Mouse (Mus musculus) R1 (cell line): ENCODE measurements at regions not wholly inside any gene's neighbourhood (a gene's known extent, or its start where the extent isn't known, plus 50 kb on each side); places are given as distances from the start of the nearest gene placed in this dataset.
A peak's percentile ranks its signal among the peaks of the same experiment; 100 is the strongest.
"Not testable (repeated sequence)": the region's sequence is repeated elsewhere in the genome, so short reads cannot be mapped to it uniquely, and the experiment has no call there.

ENCODE experiments used
- DNase-seq: peaks from one replicate; pipeline ENCODE4 v3.0.0-alpha.2; 2018; ENCODE audit warnings: low read depth, low spot score

DNA sequence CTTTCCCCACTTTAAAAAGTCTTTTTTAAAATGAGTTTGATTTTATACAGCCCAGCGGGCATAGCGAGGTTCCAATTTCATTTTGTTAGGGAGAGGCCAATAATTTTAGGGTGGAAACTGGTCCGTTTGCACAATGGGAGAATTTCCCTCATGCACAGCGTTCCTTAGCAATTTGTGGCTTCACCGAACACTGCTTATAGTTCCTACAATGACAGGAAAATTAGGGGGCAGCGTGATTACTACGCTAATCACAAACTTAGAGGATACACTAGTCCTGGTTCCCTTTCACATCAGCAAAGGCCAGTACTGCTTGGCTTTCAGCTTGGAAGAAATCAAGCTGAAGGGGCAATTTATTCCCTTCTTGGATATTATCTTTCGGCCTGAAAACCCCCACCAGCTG, 745.1 kb upstream of the Gm19410 start:
- no peak for DNase-seq

DNA sequence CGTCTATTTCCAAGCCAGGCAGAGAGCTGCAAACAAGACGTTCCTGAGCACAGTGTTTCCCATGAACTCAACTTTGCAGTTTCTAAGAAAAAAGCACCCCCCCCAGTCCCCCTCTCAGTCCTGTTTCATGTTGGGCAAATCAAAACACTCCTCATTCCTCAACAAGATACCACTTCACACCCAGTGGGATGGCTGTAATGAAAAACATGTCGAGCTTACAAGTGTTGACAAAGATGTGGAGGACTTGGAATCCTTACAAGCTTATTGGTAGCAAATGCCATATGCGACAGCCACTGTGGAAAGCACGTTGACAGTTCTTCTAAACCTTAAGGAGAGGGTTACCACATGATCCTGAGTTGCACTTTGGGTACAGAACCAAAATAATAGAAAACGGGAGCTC, 742.9 kb upstream of the Gm19410 start:
- DNase-seq = no peak

DNA sequence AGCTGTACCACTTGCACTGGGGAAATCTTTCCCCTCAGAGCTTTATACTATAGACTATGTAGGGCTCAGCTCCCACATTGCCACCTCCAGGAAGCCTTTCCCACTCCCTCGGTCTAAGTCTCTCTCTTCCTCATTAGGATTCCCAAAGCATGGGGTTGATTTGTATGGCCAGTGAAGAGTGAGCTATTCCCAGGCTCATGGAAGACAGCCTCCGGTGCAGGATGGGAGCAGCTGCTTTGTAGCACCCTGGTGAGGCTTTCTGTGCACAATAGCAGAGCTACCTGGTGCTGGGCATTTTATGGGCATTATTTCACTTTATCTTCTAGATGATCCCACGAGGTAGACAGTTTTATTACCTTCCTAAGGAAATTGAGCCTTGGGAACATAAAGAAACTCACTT, 717.8 kb upstream of the Gm19410 start:
- no peak for DNase-seq

DNA sequence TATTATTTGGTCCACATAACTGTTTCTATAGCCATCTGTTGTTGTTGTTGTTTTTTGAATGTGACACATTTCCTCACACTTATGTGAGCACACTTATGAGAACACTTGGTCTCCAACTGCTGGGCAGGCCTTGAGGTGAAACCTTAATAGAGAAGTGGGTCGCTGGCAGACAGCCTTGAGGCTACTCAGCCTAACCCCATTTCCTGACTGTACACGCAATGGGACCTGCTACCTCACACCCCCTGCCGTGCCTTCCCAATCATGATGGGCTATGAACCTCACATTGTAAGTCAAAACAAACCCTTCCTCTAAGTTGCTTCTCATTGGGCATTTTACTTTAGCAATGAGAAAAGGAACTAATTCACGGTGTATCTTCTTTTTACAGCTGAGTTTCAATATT, 712.1 kb upstream of the Gm19410 start:
- DNase-seq = no peak

DNA sequence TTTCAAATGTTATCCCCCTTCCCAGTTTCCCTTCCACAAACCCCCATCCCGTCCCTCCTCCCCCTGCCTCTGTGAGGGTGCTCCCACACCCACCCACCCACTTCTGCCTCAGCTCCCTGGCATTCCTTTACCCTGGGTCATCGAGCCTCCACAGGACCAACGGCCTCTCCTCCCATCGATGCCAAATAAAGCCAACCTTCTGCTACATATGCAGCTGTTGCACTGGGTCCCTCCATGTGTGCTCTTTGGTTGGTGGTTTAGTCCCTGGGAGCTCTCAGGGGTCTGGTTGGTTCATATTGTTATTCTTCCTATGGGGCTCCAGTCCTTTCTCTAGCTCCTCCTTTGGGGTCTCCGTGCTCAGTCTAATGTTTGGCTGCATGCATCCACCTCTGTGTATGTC, 704.5 kb upstream of the Gm19410 start:
- DNase-seq = no peak

DNA sequence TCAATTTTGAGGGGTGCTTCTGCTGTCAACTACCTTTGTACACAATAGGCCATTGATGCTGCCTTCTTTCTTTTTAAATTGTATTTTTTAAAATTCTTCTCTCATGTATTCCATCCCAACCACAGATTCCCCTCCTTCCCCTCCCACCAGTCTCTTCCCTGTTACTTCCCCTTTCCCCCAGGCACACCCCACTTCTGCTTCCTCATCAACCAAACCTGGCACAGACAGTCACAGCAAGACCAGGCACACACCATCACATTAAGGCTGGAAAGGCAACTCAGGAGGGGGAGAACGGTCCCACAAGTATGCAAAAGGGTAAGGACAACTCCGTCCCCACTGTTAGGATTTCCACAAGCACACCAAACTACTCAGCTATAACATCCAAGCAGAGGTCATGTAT, 697.4 kb upstream of the Gm19410 start:
- no peak for DNase-seq

DNA sequence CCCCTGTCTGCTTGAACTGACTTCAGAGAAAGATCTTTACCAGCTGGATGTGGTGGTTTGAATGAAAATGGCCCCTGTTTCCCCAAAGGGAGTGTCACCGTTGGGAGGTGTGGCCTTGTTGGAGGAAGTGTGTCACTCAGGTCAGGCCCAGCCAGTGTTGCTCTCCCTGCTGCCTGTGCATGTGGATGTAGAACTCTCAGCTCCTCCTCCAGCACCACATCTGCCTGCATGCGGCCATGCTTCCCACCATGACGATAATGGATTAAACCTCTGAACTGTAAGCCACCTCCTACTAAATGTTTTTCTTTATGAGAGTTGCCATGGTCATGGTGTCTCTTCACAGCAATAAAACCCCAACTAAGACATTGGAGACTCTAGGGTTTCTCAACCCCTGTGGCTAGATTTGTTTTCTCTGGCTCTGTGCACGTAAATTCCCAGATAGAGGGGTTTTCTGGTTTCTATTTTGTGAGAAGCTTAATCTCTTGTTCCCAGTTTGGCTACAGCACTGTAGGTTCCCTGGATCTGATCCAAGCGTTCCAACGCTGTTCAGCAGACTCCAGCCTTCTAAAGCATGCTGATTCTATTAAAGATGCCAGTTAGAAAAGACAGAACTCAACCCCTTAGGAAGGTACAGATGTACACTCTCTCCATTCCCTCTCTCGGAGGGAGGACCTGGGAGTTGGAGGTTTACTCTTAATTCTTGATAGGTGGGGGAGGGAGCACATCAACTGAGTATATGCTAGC, 695.2 kb upstream of the Gm19410 start:
- DNase-seq = peak; percentile 16

DNA sequence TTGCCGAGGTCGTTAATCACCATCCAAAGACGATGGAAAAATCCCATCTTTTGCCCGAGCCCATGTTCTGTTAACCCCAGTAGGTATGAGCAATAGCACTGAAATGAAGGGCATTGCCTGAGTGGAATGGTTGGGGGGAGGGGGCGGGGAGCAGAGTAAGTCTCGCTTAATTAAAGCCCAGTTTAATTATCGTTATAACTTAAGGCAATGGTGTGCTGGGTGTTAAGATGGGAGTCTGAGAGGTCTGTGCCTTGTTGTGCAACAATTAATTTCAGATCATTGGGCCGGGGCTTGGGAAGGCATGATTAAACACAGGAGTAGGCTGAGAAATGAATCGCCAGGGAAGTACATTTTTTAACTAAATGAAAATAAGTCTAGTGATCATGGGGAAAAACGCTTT, 689.6 kb upstream of the Gm19410 start:
- no peak for DNase-seq

DNA sequence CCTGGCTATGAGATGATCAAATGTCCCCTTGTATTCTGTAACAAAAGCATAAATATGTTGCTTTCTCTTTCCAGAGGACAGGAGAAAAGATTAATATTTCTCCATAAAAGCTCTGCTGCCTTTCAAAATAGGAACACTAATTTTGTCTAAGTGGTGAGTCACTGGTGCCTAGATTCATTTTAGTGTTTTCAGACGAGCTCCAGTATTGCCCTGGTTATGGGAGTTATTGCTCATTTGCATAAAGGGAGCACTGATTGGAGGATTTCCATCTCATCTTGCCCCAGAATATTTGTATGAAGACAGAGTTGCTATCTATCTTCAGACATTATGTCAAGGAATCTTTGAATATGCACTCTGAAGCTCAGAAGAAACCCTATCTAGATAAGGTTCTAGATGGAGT, 682.4 kb upstream of the Gm19410 start:
- DNase-seq = no peak

DNA sequence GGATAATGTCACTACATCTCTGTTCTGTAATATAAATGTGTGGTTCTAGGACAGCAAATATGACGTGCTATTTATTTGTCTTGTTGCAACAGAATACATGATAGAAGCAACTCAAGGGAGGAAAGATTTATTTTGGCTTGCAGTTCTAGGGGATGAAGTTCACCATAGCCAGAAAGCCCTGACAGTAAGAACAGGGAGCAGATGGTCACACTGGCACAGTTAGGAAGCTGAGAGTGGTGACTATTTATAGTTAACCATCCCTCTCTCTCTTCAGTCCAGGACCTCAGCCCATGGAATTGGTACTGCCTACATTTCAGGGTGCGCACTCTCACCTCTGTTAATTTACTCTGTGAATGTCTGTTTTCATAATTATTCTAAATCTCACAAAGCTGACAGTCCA, 678.5 kb upstream of the Gm19410 start:
- DNase-seq = no peak

DNA sequence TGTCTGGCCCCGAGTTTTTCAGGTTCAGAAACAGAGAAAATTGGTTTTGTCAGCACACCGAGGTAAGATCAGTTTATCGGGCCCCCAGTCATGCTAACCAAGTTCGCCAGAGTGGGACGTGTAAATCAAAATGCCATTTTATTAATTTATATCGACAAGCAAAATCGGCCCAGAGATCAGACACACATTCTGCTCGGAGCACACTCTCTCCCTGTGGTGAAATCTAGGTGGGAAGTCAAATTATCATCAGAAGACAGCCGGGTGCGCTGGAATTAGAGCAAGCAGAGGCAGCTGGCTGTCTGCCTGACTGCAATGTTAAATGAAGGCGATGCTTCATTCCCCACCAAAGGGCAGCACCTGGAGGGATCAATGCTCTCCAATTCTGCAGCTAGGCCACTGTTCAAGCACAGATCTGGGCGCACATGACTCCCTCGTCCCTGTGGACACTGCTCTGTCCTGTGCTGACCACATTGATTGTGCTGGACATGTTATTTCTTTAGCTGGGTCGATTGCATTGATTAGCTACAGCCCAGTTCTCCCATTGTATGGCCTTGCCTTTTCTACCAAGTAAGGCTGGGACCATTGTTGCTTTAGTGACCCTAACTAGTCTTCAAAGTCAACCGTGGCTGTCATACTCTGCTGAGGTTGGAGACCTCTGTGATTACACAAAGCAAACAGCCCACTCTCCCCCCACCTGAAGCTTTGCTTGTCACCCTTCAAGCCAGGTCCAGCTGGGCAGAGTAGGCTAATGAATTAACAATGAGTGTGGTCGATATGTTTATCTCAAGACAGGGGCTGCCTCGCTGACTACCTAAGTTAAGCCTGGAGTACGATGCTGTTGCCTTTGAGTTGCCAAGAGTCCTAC, 677.0 kb upstream of the Gm19410 start:
- no peak for DNase-seq

DNA sequence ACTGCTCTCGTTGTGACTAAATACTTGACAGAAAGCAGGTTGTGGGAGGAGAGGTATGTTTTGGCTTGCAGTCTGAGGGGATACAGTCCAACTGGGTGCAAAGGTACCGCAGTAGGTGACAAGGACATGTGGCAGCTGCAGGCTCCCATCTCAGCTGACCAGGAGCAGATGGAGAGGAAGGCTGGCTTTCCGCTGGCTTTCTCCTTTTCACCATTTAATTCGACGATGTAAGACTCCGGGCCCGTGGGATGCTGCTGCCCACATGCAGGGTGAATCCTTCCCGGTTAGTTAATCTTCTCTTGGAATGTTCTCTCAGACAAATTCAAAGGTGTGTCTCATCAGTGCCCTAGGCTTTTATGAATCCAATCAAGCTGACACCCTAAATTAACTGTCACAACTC, 676.1 kb upstream of the Gm19410 start:
- DNase-seq = no peak

DNA sequence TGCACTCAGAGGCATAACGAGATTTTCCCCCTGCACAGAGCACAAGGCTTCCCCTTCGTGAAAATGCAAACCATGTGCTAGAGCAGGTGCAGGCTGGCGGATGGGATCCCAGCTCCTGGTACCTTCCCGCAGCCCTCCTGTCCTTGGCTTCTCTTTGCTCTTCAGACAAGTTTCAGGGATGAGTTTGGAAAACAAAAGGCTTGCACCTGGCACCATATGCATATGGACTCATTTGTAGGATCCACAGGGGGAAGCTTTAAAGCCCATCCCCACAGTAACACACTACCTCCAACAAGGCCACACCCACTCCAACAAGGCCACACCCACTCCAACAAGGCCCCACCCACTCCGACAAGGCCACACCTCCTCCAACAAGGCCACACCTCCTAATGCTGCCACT, 663.9 kb upstream of the Gm19410 start:
- DNase-seq = peak; percentile 80

DNA sequence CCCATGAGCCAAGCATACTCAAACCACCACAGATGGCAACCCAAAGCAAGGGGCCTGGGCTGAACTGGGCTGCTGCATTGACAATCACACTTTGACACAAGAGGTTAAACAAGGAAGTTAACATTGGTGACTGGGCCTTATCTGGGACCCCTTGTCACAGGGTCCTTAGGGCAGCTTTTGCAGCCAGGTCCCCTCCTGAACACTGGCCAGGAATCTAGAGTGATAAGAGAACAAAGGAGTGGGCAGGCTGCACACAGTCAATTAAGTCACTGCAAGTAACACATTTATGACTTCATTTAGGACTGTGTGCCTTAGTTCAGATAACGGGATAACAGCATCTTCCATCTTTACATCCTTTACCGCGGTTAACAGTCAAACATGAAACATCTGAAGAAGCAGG, 663.5 kb upstream of the Gm19410 start:
- not testable (repeated sequence) for DNase-seq

DNA sequence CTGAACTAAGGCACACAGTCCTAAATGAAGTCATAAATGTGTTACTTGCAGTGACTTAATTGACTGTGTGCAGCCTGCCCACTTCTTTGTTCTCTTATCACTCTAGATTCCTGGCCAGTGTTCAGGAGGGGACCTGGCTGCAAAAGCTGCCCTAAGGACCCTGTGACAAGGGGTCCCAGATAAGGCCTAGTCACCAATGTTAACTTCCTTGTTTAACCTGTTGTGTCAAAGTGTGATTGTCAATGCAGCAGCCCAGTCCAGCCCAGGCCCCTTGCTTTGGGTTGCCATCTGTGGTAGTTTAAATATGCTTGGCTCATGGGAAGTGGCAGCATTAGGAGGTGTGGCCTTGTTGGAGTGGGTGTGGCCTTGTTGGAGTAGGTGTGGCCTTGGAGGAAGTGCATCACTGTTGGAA, 661.1 kb upstream of the Gm19410 start:
- DNase-seq = not testable (repeated sequence)

DNA sequence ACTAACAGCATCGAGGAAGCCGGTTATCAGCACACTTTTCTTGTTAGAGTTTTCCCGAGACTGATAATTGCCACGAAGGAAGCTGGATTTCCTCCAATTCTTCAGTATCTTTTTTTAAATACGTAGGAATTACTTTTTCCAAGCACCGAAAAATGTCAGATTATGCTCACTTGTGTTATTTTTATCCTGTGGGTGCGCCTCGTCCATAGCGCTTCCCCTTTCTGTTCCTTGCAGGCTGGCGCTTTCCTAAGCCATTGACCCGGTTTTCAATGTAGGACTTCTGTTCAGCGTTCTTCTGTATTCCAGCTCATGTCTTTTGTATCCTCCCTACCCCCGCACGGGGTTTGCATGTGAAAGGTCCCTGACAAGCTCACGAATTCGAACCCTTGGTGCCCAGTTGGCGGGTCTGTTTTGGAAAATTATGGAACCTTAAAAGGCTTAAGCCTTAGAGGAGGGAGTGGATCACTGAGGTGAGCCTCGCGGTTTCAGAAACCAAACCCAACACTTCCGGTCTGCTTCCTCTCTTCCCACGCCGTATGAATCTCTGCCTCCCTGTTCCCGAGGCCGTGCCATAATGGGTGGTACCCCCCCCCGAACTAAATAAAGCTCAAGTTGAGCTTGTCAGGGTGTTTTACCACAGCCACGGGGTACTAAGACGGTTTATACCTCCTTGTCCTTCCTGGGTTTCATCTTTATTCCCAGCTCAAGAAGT, 655.9 kb upstream of the Gm19410 start:
- no peak for DNase-seq

DNA sequence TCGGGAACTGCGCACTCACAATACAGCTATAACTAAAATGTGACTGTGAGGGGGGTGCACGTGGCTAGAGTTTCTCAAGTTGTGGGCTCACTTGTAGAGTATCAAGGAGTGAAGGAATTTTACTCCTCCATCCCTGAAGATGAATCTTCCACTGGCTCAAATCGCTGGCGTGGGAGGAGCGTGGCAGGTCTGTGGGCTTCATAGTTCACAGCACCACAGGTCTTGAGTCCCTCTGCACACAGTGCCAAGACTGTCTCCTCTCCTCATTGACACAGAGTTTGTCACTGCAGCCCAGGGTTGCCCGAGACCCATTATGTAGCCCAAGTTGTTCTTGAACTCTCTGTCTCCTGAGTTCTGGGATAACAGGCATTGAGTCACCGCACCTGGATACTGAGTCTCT, 655.3 kb upstream of the Gm19410 start:
- DNase-seq = no peak

DNA sequence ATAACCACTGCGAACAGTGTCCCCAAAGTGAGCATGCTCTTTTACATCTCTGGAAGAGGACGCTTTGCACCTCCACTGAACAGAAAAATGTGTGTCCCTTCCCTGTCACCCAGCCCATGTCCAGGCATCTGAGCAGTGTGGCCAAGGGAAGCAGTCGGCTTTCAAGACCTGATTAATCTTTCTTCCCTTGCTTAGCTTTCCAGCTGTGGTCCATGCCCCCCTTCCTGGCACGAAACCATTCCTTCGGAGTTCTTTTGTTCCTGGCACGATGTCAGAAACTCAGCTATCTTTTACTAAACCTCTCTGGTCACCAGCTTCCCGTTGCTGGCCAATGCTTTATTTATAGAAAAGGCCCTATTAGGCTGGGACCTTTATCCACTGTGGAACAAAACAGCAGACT, 654.5 kb upstream of the Gm19410 start:
- DNase-seq = no peak

DNA sequence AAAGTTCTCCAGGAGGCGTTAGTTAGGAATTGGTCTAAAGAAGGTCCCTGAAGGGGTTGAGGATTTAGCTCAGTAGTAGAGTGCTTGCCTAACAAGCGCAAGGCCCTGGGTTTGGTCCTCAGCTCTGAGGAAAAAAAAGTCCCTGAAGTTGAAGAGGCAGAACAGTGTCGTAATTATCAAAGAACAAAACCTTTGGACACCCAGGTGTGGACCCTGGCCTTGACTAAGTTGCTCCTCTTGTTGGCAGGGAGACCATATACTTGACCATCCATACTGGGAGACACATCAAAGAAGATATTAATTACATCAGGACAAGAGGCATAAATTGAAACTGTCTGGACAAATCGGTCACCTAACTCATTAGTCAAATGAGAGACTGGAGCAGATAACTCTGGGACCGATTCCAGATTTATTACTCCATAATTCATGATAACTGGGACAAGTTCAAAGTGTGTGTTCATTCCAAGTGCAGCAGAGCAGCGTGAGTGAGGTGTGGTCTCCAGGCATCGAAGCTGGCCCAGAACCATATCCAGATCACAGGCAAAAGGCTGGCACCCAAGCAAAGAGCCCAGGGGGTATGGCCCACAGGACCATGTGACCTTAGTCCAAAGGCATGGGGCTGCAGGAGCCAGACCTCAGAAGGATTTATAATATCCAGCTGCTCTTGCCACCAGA, 652.9 kb upstream of the Gm19410 start:
- no peak for DNase-seq

DNA sequence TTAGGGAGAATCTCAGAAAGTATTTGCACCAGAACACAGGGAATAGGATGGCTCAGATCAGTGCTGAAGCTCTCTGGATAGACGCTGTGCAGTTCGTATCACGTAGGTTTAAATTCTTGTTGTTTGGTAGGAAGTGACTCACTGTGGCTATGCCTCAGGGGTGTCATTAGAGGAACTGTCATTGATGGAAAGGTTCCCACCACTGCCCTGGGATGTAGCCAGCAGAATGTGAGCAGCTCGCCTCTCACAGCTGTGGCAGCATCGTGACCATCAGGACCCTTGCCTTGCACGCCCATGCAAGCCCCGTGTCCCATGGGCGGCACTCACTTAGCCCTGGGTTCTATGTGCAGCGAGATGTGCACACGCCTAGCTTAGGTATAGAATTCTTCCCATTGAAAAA, 651.6 kb upstream of the Gm19410 start:
- DNase-seq = no peak

DNA sequence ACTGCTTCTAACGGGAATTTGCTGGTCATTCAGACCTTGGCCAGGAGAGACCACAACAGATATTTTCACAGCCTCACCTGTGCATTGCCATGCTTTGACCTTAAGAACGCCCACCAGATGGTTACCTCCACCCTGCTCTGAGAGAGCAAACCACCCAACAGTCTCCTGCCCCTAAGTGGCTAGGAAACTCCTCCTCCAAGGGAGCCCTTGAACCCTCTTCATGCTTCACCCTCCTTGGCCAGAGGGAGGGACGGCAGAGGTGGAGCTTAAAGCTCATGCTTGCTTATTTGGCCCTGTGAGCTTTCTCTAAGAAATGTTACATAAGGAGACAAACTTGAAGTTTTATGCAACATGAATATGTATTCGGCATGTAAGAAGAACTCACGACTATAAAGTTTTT, 645.0 kb upstream of the Gm19410 start:
- DNase-seq = no peak

DNA sequence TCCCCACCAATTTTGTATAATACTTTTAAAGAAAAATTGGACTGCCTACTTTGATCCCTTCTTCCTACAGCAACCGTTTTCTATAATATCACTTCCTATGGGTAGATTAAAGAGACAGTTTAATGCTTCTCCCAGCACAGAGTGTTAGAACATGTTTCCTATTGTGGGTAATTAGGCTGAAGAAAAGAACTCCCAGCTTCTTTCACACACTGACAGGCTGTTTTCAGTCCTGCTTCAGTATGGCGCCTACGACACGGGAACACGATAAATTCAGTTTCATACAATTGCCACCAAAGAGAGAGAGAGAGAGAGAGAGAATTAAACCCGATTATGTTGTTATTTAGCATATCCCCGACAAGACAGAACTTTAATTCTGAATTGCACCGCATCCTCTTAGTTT, 644.5 kb upstream of the Gm19410 start:
- DNase-seq = no peak
